Mouse (Mus musculus) ES-E14 (cell line): Measurements from ENCODE around the gene Pam. TPM values are rescaled to one million over a fixed set of nuclear protein-coding genes. Genes with fewer than 3 reads are reported as not detected.
"Not testable (repeated sequence)": the region's sequence is repeated elsewhere in the genome, so short reads cannot be mapped to it uniquely, and the experiment has no call there.

Experiments used
- DNase-seq: peaks from one replicate; pipeline ENCODE4 v3.0.0-alpha.2; 2013; ENCODE audit warnings: low read depth, low spot score
- H3K27ac ChIP-seq: 2 replicates; pipeline ENCODE4 v1.5.1; 2012; ENCODE audit warnings: low read depth, mild to moderate bottlenecking, low read length, moderate library complexity, mixed read lengths; ENCODE audit not compliant: poor library complexity, insufficient read depth, severe bottlenecking
- H3K36me3 ChIP-seq: 2 replicates; pipeline ENCODE4 v1.6.1; 2012; ENCODE audit warnings: mild to moderate bottlenecking, low read length, moderate library complexity, mixed read lengths; ENCODE audit not compliant: control insufficient read depth, poor library complexity, insufficient read depth, severe bottlenecking
- H3K4me1 ChIP-seq, 2 experiments: fragments of 150-350 bp in 1 of 2; sonication (generic) in 1 of 2; 2 replicates each; pipeline ENCODE4 v1.6.1; 2012; ENCODE audit warnings: low read length in 2 of 2, mild to moderate bottlenecking in 1 of 2, mixed read lengths in 1 of 2; ENCODE audit not compliant: control insufficient read depth in 2 of 2, insufficient read depth in 2 of 2, poor library complexity in 1 of 2
- H3K4me3 ChIP-seq, 2 experiments: fragments of 150-350 bp in 1 of 2; sonication (generic) in 1 of 2; 2 replicates each; pipeline ENCODE4 v1.5.1; 2012; ENCODE audit warnings: low read length in 2 of 2, low read depth in 1 of 2, mild to moderate bottlenecking in 1 of 2, mixed read lengths in 1 of 2; ENCODE audit not compliant: insufficient read depth in 1 of 2, poor library complexity in 1 of 2, severe bottlenecking in 1 of 2
- H3K9ac ChIP-seq: 2 replicates; pipeline ENCODE4 v1.6.1; 2012; ENCODE audit warnings: low read depth, mild to moderate bottlenecking, low read length, mixed read lengths; ENCODE audit not compliant: poor library complexity, insufficient read depth, severe bottlenecking
- H3K9me3 ChIP-seq: fragments of 150-350 bp; sonication (generic); 2 replicates; pipeline ENCODE4 v1.6.1; 2012; ENCODE audit warnings: low read depth, mild to moderate bottlenecking, low read length; ENCODE audit not compliant: control insufficient read depth, insufficient read depth
- CHD2 ChIP-seq: IDR thresholded peaks from 2 replicates; pipeline ENCODE4 v1.6.1; 2014; ENCODE audit warnings: mild to moderate bottlenecking, low read depth, low read length, inconsistent platforms
- HCFC1 ChIP-seq: IDR thresholded peaks from 2 replicates; pipeline ENCODE4 v1.6.1; 2012; ENCODE audit warnings: low read length, inconsistent platforms, borderline replicate concordance; ENCODE audit not compliant: insufficient read depth
- MAFK ChIP-seq: IDR thresholded peaks from 2 replicates; pipeline ENCODE4 v1.6.1; 2014; ENCODE audit warnings: mild to moderate bottlenecking, low read depth, low read length, inconsistent platforms; ENCODE audit not compliant: insufficient read depth
- ZC3H11A ChIP-seq: IDR thresholded peaks from 2 replicates; pipeline ENCODE4 v1.6.1; 2012; ENCODE audit warnings: low read depth, mild to moderate bottlenecking, inconsistent platforms, low read length, borderline replicate concordance
- ZNF384 ChIP-seq: IDR thresholded peaks from 2 replicates; pipeline ENCODE4 v1.6.1; 2012; ENCODE audit warnings: low read depth, low read length, inconsistent platforms
- in situ Hi-C, 2 experiments: fragments of 600-800 bp; cut with MboI; formaldehyde crosslinking; loops; one replicate each; pipeline ENCODE4 v1.15.1; 2025; ENCODE audit warnings: low sequenced_read_pairs in 2 of 2, inconsistent platforms in 1 of 2; ENCODE audit not compliant: unreplicated experiment in 2 of 2
- total RNA-seq: library from RNA; depleted of rRNA; stranded (reverse); fragments of 300-350 nt; gene quantifications from 2 replicates; pipeline ENCODE4 v1.2.3, GENCODE M21; 2012

Gene Pam
- total RNA-seq, 1 experiment = 16.0 TPM

DNA sequence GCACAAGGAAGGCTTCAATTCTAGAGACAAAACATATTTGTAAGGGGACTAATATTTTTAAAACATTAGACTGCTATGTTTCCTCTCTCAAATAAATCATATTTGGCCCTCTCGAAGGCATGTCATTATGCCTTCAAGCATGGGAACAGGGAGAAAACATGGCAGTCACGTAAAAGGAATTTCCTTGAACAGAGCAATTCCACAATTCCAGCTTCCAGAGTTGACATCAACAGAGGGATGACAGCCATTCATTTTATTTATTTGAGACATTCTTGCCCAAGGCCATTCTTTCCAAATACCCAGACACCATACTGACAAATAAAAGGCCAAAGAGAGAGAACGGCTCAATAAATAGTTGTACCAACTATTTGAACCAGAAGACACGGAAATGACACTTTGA lies 136.7 kb downstream of the Pam start:
- in situ Hi-C loops = no loop called here
- TF ChIP-seq ZC3H11A (no peak), CHD2 (no peak), HCFC1 (no peak), MAFK (no peak), ZNF384 (no peak)
- Histone ChIP-seq H3K4me3 (no peak overlapping the region), H3K36me3 (no peaks in the 10 kb centered on the region), H3K27ac (no peak overlapping the region), H3K9ac (no peak overlapping the region), H3K9me3 (no peaks in the 10 kb centered on the region), H3K4me1 (no peaks in the 10 kb centered on the region)
- no peak for DNase-seq

DNA sequence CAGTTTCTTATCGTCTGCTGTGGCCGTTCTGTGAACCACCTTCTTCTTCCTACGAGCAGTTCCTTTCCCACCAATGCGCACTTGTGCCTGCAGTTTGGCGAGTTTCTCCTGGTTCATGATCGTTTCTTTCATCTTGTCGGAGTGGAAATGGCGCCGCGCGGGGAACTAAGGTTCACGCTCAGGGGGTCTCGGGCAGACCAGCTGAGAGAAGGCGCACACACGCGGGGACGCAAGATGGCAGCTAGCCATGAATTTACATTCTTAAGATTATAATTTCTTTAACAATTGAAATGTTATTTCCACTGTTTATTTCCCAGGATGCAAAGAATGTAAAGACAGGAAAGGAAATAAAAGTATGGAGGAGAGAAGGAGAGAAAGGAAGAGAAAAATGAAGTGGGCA lies 146.2 kb downstream of the Pam start:
- in situ Hi-C loops = not testable (repeated sequence)

GRCm38 (mm10) chr1:97947100-97947499 lies 148.3 kb downstream of the Pam start:
- H3K9ac ChIP-seq = no peak overlapping the region
- no peaks in the 10 kb centered on the region for H3K4me1 ChIP-seq
- no peak for TF ChIP-seq ZC3H11A
- no peak for TF ChIP-seq HCFC1
- no peak for TF ChIP-seq MAFK
- H3K4me3 ChIP-seq = no peak overlapping the region
- no peak overlapping the region for H3K27ac ChIP-seq
- no peaks in the 10 kb centered on the region for H3K36me3 ChIP-seq
- H3K9me3 ChIP-seq = no peaks in the 10 kb centered on the region
- no peak for DNase-seq
- in situ Hi-C loops = no loop called here

More for the DNA sequence above, 146.2 kb downstream of the Pam start:
- H3K36me3 ChIP-seq, H3K4me3 ChIP-seq, H3K9ac ChIP-seq, H3K4me1 ChIP-seq, H3K27ac ChIP-seq, DNase-seq, H3K9me3 ChIP-seq: not testable (repeated sequence)

DNA sequence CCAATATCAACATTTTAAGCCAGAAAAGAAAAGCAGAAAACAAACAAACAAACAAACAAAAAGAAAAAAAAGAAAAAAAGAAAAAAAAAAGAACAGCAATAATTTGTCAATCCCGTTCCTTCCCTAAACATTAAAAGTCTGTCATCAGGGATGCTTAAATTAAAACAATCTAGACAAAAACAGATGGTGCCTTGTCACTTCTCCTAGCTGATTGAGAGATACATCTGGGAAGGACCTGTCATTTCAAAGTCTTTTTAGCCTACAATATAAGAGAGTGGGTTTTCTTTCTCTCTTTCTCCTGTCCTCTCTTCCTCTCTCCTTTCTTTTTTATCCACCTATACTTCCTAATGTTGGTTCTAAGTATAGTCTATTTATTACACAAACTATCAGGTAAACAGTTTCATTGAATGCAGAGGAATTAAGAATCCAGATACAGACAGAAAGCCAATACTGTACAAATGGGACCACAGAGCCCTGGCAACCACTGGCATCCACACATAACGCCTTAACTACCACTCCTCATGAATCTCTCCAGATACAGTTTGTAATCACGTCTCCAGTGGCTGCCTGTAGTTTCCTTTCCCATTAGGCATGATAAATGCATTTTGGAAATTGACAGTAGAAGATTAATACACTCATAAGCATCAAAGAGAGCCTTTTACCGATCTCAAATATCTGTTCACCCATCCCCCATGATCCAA lies 151.4 kb downstream of the Pam start:
- Histone ChIP-seq H3K9me3 (no peaks in the 10 kb centered on the region), H3K36me3 (no peaks in the 10 kb centered on the region), H3K4me3 (no peak overlapping the region), H3K9ac (no peak overlapping the region), H3K27ac (no peak overlapping the region), H3K4me1 (no peaks in the 10 kb centered on the region)
- no peak for DNase-seq
- in situ Hi-C loops = no loop called here
- no peak for TF ChIP-seq ZNF384

GRCm38 (mm10) chr1:97943402-97943801 lies 152.0 kb downstream of the Pam start:
- H3K4me3 ChIP-seq = no peak overlapping the region
- H3K4me1 ChIP-seq = no peaks in the 10 kb centered on the region
- no peak overlapping the region for H3K9ac ChIP-seq
- TF ChIP-seq CHD2 (no peak), ZNF384 (no peak), MAFK (no peak), HCFC1 (no peak), ZC3H11A (no peak)
- no peak for DNase-seq
- in situ Hi-C loops = no loop called here
- H3K36me3 ChIP-seq = no peaks in the 10 kb centered on the region
- no peak overlapping the region for H3K27ac ChIP-seq
- no peaks in the 10 kb centered on the region for H3K9me3 ChIP-seq
